Mouse (Mus musculus) G1E (cell line): Measurements from ENCODE around the gene Snta1. TPM values are rescaled to one million over a fixed set of nuclear protein-coding genes. Genes with fewer than 3 reads are reported as not detected.

Source experiments
- ATAC-seq: 2 replicates; pipeline ENCODE4 v1.8.0; 2016; ENCODE audit warnings: mild to moderate bottlenecking; ENCODE audit not compliant: insufficient number of reproducible peaks, poor library complexity, low FRiP score, severe bottlenecking; ENCODE audit errors: extremely low read depth
- DNase-seq: peaks from one replicate; pipeline ENCODE4 v3.0.0; 2012; ENCODE audit warnings: low spot score
- H3K27me3 ChIP-seq: 2 replicates; pipeline ENCODE4 v1.6.1; 2012; ENCODE audit warnings: mild to moderate bottlenecking, low read length, inconsistent platforms; ENCODE audit not compliant: insufficient read depth
- H3K36me3 ChIP-seq: replicated peaks from 2 replicates; pipeline ENCODE3; 2012; ENCODE audit warnings: mild to moderate bottlenecking, inconsistent platforms
- H3K4me1 ChIP-seq: 2 replicates; pipeline ENCODE4 v1.6.1; 2012; ENCODE audit warnings: low read depth, low read length, inconsistent platforms, mixed read lengths; ENCODE audit not compliant: insufficient read depth
- H3K4me3 ChIP-seq: 2 replicates; pipeline ENCODE4 v1.5.1; 2012; ENCODE audit warnings: low read depth, mild to moderate bottlenecking, inconsistent platforms, low read length, moderate library complexity, mixed read lengths
- H3K9me3 ChIP-seq: replicated peaks from 2 replicates; pipeline ENCODE4 v1.6.1; 2012; ENCODE audit warnings: inconsistent platforms
- CTCF ChIP-seq: IDR thresholded peaks from 2 replicates; pipeline ENCODE4 v1.5.1; 2012; ENCODE audit warnings: low read depth, low read length, inconsistent platforms, mixed read lengths
- GATA1 ChIP-seq: IDR thresholded peaks from 2 replicates; pipeline ENCODE4 v1.6.1; 2012; ENCODE audit warnings: borderline replicate concordance, low read length, inconsistent platforms, mixed read lengths
- GATA2 ChIP-seq: IDR thresholded peaks from 2 replicates; pipeline ENCODE4 v1.6.1; 2012; ENCODE audit warnings: low read depth, low read length, inconsistent platforms, borderline replicate concordance
- POLR2AphosphoS5 ChIP-seq: IDR thresholded peaks from 2 replicates; pipeline ENCODE4 v1.6.1; 2012; ENCODE audit warnings: low read depth, low read length, inconsistent platforms; ENCODE audit not compliant: insufficient replicate concordance
- TAL1 ChIP-seq: conservative IDR thresholded peaks from 2 replicates; pipeline ENCODE4 v1.6.1; 2012; ENCODE audit warnings: low read depth, low read length, inconsistent platforms, mixed read lengths
- polyA plus RNA-seq: library from polyadenylated mRNA; stranded (reverse); fragments of >175 nt; gene quantifications from 2 replicates; pipeline ENCODE4 v1.2.3, GENCODE M21; 2012
- total RNA-seq, 2 experiments: library from RNA; stranded (forward) in 1 of 2; stranded (reverse) in 1 of 2; fragments of 200-1000 nt in 1 of 2; fragments of >200 nt in 1 of 2; fragmentation: Nextera tagmentation in 1 of 2; gene quantifications; 2 replicates each; pipeline ENCODE4 v1.2.3; 2014 to 2017

Snta1 gene
- total and polyA plus RNA-seq, 3 experiments = not detected

DNA sequence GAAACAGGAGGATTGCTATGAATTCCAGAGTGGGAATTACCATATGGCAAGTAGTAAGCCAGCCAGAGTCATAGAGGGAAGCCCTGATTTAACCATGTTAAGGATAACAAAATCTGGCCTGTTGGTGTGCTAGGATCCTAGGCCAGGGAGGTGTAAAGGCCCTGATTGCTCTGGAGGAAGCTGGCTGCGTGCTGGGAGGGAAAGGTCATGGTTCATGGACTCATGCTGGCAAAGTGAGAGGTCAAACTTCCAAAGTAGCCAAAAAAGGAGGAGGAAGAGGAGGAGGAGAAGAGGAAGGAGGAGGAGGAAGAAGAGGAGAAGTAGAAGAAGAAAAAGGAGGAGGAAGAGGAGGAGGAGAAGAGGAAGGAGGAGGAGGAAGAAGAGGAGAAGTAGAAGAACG lies 24.8 kb upstream of the Snta1 start:
- Histone ChIP-seq H3K4me3 (no peak overlapping the region), H3K4me1 (peaks cover 27% of the 10 kb centered on the region), H3K9me3 (no peaks in the 10 kb centered on the region), H3K36me3 (no peaks in the 10 kb centered on the region), H3K27me3 (peaks cover 19% of the 10 kb centered on the region)
- no peak for ATAC-seq
- DNase-seq = no peak
- TF ChIP-seq CTCF (no peak), POLR2AphosphoS5 (no peak), TAL1 (no peak), GATA2 (no peak), GATA1 (no peak)

DNA sequence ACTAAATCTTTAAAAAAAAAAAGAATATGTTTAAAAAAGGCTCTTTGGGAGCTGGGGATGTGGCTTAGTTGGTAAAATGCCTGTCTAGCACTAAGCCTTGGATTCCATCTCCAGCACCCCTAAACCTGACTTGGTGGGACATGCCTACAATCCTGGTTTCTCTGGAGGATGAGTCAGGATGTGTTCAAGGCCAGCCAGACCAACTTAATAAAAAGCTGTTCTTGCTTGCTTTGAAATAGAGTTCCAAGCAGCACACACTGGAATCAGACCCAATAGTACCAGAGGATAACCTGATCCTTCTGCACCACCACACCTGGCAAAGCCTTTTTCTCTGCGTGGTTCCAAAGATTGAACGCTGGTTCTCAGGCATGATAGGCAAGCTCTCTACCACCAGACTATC lies 22.7 kb upstream of the Snta1 start:
- H3K36me3 ChIP-seq = no peaks in the 10 kb centered on the region
- H3K27me3 ChIP-seq = peaks cover 36% of the 10 kb centered on the region
- no peak for DNase-seq
- ATAC-seq = no peak
- TF ChIP-seq GATA2 (no peak), CTCF (no peak), TAL1 (no peak), POLR2AphosphoS5 (no peak), GATA1 (no peak)
- peaks cover under 1% of the 10 kb centered on the region; the same call in 1 of the 2 replicates for H3K9me3 ChIP-seq
- H3K4me3 ChIP-seq = no peak overlapping the region
- H3K4me1 ChIP-seq = peaks cover 16% of the 10 kb centered on the region

DNA sequence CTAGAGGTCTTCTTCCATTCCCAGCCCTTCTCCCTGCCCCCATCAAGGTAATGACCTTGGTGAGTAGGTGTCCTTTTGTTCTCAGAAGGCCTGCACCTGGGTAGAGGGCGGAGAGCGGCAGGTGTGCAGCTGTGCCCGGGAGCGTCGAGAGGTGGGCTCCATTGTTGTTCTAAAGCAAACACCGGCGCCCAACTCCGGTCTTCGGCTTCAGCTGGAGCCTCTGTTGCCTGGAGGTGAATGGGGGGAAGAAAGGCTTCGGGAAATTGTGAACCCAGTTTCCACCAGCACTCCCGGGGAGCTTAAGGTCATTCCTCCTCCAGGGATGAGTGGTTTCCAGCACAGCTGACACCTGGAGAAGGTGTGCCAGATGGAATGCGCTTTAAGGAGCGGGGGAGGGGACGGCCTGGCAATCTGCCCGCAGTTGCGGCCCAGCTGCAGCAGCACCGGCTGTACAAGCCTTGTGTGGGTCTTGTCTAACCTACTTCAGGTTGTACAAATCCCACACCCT lies 20.0 kb upstream of the Snta1 start:
- peaks cover 36% of the 10 kb centered on the region for H3K27me3 ChIP-seq
- H3K4me3 ChIP-seq = no peak overlapping the region
- H3K9me3 ChIP-seq = peaks cover 2% of the 10 kb centered on the region
- ATAC-seq (no peak), DNase-seq (no peak)
- H3K4me1 ChIP-seq = peaks cover 7% of the 10 kb centered on the region; the same call in 1 of the 2 replicates
- TF ChIP-seq TAL1 = no peak
- no peaks in the 10 kb centered on the region for H3K36me3 ChIP-seq

DNA sequence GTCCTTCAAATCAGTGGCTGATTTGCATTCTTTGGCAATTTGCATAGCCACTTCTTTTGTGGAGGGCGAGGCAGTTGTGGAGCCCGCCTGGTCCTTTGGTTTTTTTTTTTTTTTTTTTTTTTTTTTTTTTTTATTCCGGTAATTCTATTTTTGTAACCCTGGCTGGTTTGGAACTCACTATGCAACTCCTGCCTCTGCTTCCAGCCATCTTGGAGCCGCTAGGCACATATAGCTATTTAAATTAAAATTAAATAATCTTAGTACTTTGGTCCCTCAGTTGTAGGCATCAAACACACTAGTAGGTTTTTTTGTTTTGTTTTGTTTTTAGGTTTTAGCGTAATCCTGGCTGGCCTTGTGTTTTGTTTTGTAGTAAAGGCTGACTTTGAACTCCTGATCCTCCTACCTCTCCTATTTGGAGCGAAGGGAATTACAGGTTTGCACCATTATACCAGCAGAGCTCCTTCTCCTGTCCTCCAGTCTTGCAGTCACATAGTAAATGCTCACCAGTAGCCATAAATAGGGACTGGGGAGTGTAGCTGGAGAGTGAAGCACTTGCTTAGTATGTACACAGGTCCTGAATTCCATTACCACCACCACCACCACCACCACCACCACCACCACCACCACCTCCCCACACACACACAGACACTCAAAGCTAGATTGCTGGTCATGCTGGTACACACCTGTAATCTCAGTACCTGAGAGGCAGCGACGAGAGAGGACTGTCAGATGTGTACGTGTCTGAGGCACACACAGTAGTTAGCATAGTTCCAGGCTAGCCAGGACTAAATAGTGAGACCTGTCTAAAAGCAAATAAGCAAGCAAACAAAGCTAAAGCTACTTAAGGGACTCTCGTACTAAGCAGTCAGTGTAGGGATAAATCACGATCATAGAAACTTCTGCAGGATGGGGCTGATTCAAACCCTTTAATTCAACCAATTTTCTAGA lies 19.3 kb upstream of the Snta1 start:
- ATAC-seq = no peak
- no peak for TF ChIP-seq GATA2
- no peak for TF ChIP-seq GATA1
- no peak for TF ChIP-seq CTCF
- no peak for TF ChIP-seq POLR2AphosphoS5
- no peak for TF ChIP-seq TAL1
- H3K27me3 ChIP-seq = peaks cover 37% of the 10 kb centered on the region
- peaks cover 2% of the 10 kb centered on the region for H3K9me3 ChIP-seq
- H3K36me3 ChIP-seq = no peaks in the 10 kb centered on the region
- H3K4me3 ChIP-seq = no peak overlapping the region
- peaks cover 4% of the 10 kb centered on the region; the same call in 1 of the 2 replicates for H3K4me1 ChIP-seq
- no peak for DNase-seq

DNA sequence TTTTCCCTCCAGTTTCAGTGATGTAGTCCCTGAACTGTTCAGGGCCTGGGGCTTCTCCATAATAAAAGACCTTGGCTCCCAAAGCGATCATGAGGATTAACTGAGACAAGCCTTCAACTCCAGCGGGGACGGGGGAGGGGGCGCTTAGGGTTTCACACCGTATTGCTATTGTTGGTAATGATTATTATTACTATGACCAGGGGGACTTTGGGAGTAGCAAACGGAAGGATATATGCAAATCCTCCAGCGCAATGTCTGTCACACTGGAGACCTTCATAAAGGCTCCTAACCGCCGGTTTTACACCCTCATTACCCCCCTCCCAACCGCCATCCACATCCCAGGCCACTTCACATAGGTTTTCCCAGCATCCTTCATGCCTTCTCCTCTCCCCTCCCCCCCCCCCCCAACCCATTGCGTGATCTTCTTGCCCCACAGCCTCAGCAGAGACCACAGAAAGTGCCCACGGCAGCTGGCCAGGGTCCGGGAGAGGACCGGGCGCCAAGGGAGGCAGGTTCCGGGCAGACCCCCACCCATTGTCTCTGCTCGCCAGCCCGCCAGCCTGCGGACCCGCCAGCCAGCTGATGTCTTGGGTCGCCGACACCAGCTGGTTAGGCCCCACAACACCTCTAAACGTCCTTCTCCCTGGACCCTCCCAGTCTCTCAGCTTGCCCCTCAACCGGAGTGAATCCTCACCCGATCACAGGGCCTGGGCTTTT lies 18.4 kb upstream of the Snta1 start:
- DNase-seq (no peak), ATAC-seq (no peak)
- TF ChIP-seq TAL1 (no peak), GATA1 (no peak), POLR2AphosphoS5 (no peak), CTCF (no peak), GATA2 (no peak)
- no peaks in the 10 kb centered on the region for H3K36me3 ChIP-seq
- no peaks in the 10 kb centered on the region; the same call in 1 of the 2 replicates for H3K4me1 ChIP-seq
- H3K9me3 ChIP-seq = peaks cover 2% of the 10 kb centered on the region
- peaks cover 45% of the 10 kb centered on the region for H3K27me3 ChIP-seq
- no peak overlapping the region for H3K4me3 ChIP-seq

DNA sequence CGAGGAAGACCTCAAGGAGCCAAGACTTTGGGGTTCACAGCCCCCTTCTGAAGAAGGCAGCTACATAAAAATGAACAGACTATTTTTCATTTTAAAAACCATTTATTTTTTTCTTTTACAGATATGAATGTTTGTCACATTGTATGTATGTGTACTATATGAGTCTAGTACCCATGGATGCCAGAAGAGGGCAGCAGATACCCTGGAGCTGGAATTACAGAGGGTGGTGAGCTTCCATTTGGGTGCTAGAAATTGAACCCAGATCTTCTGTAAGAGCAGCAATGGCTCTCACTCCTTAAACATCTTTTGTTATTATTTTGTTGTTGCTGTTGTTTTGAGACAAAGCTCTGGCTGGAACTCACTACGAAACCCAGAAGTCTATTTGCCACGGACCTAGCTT lies 17.6 kb upstream of the Snta1 start:
- Histone ChIP-seq H3K36me3 (no peaks in the 10 kb centered on the region), H3K27me3 (peaks cover 51% of the 10 kb centered on the region), H3K9me3 (peaks cover 2% of the 10 kb centered on the region), H3K4me3 (no peak overlapping the region), H3K4me1 (no peaks in the 10 kb centered on the region; the same call in none of the 2 replicates)
- no peak for TF ChIP-seq POLR2AphosphoS5
- ATAC-seq (no peak), DNase-seq (no peak)
